Mouse (Mus musculus) layer of hippocampus, postnatal 25 days (tissue): ENCODE data around the gene Tex29. TPM values are rescaled to one million over a fixed set of nuclear protein-coding genes. Genes with fewer than 3 reads are reported as not detected.

ENCODE experiments used
- DNase-seq, 2 experiments: peaks; one replicate each; pipeline ENCODE4 v3.0.0; 2022; ENCODE audit warnings: mixed read lengths in 2 of 2, low spot score in 1 of 2; ENCODE audit errors: extremely low spot score in 1 of 2
- total RNA-seq, 2 experiments: library from RNA; stranded (reverse); gene quantifications; 2 replicates each; pipeline ENCODE4 v1.2.3; 2021

Gene Tex29
- total RNA-seq, 2 experiments from 2014 or later, result 0.85 TPM; not detected in 1

DNA sequence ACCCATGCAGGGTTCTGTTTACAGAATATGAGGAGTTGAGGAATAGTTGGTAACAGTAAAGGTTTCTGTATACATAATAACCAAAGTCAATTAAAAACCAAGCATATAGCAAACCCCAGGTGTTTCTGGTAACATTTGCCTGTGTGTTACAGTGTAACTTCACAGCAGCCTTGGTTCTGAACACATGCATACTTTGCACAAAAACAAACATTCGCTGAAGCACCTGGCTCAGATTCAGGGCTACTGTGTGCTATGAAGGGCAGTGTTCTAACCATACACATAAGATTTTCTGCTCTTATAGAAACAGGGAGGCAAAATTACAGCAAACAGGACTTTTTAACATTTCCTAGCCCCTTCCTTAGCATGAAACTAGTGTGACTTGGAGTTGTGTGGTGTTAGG lies 58.5 kb downstream of the Tex29 start:
- no peak for DNase-seq

Other genes with a start within 250 kb of the Tex29 start
- 10 to 100 TPM; 55.3 to 67.2 TPM for gene Ankrd10, start 204.7 kb upstream of the Tex29 start, total RNA-seq
- not detected for gene 1700016D06Rik, start 139.4 kb upstream of the Tex29 start, total RNA-seq
- 100 to 1,000 TPM; 120 to 133 TPM for gene Arhgef7, start 112.8 kb upstream of the Tex29 start, total RNA-seq